8 mouse cellular contexts compared by ENCODE assay signal in the genomic region with DNA sequence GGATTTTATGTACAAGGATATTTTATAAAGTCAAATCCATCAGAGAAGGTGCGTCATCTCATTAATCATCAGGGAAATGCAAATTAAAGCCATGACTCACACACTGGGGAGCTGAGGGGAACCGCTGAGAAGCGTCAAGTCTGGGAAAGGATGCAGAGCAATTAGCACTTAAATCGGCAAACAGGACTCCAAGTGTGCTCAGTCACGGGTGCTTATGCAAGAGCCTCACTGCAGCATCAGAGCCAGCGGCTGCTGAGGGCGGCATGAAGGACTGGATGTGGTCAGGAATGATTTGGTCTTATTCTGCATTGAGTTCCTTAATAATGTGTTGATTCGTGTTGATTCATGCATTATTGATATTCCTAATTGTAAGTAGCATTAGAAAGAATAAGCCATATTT.
A peak's percentile ranks its signal among the peaks of the same experiment; 100 is the strongest.
DNase-seq lines count a peak whose midpoint lies in the region; ATAC-seq and TF ChIP-seq lines count a peak whose summit lies in the region.

No protein-coding gene starts in this region.

- 13% methylated on average over 8 of the region's 8 CpGs for WGBS in heart, embryonic 14.5 days
- WGBS in limb, embryonic 12.5 days, result 16% methylated on average over 8 of the region's 8 CpGs

- TF ChIP-seq POLR2A in MEL (IDR thresholded peaks at IDR 0.05; ENCODE audit: control insufficient read depth in 1 of 2, insufficient read depth in 1 of 2, low read depth in 1 of 2, low read length in 2 of 2, poor library complexity in 1 of 2), result no peak
- peak; percentile 42; the same call in 1 of the 2 replicates for TF ChIP-seq POLR2A in cortical plate, adult 2 months (IDR thresholded peaks at IDR 0.05; ENCODE audit: extremely low read depth, insufficient read depth, low read length)

- ATAC-seq in heart, embryonic 14.5 days (ENCODE audit: insufficient number of reproducible peaks, insufficient read depth, low FRiP score, low read depth), result no peak
- no peak for ATAC-seq in limb, embryonic 12.5 days (ENCODE audit: insufficient number of reproducible peaks, insufficient read depth, low FRiP score, low TSS enrichment, low read depth)

- no peak for TF ChIP-seq EP300 in MEL (IDR thresholded peaks at IDR 0.05; ENCODE audit: low read depth in 1 of 2, low read length in 2 of 2)

- H3K27ac ChIP-seq in MEL (ENCODE audit: control insufficient read depth, low read depth, low read length), result peak overlapping the region; percentile 55
- H3K27ac ChIP-seq in cortical plate, adult 2 months (ENCODE audit: insufficient read depth, low read length), result peak overlapping the region; percentile 48; the same call in 1 of the 2 replicates
- H3K27ac ChIP-seq in heart, embryonic 14.5 days (replicated peaks in 1 of 2; ENCODE audit: control insufficient read depth in 1 of 2, insufficient read depth in 1 of 2, low read depth in 2 of 2, low read length in 2 of 2), result 0 out of 4 replicates have a peak overlapping the region, but pooled peaks of 1 of the 2 experiments have one; percentile 60
- H3K27ac ChIP-seq in limb, embryonic 12.5 days, result no peak overlapping the region

- TF ChIP-seq CTCF in MEL (IDR thresholded peaks at IDR 0.05 in 2 of 3, conservative IDR thresholded peaks at IDR 0.05 in 1 of 3; ENCODE audit: control insufficient read depth in 1 of 3, insufficient read depth in 1 of 3, low read depth in 2 of 3, low read length in 3 of 3, poor library complexity in 1 of 3, severe bottlenecking in 1 of 3), result no peak
- no peak for TF ChIP-seq CTCF in cortical plate, adult 2 months (IDR thresholded peaks at IDR 0.05; ENCODE audit: extremely low read depth, insufficient read depth, low read length)

- peak overlapping the region; percentile 10 to 41; a peak in 2 of 4 replicates for H3K4me3 ChIP-seq in MEL (ENCODE audit: control insufficient read depth in 1 of 2, insufficient read depth in 1 of 2, low read depth in 2 of 2, low read length in 2 of 2)
- no peak overlapping the region for H3K4me3 ChIP-seq in cortical plate, adult 2 months (ENCODE audit: insufficient read depth, low read length)
- peak overlapping the region in 1 of 2 experiments; percentile 19; a peak in 2 of 4 replicates for H3K4me3 ChIP-seq in heart, embryonic 14.5 days (ENCODE audit: control insufficient read depth in 1 of 2, insufficient read depth in 1 of 2, low read depth in 1 of 2, low read length in 2 of 2)
- no peak overlapping the region for H3K4me3 ChIP-seq in limb, embryonic 12.5 days (replicated peaks)

- peaks cover 4 to 17% of the 10 kb centered on the region in 2 experiments; a peak in 2 of 4 replicates for H3K4me1 ChIP-seq in MEL (ENCODE audit: control insufficient read depth in 1 of 2, insufficient read depth in 2 of 2, low read length in 2 of 2)
- H3K4me1 ChIP-seq in cortical plate, adult 2 months (ENCODE audit: control insufficient read depth, insufficient read depth, low read length), result peaks cover 5% of the 10 kb centered on the region
- H3K4me1 ChIP-seq in heart, embryonic 14.5 days (ENCODE audit: control insufficient read depth in 2 of 2, insufficient read depth in 2 of 2, low read length in 2 of 2), result peaks cover 6 to 17% of the 10 kb centered on the region in 2 experiments
- peaks cover 14% of the 10 kb centered on the region for H3K4me1 ChIP-seq in limb, embryonic 12.5 days (replicated peaks)

- H3K4me2 ChIP-seq in heart, embryonic 14.5 days (ENCODE audit: low read length), result peak overlapping the region; percentile 62
- H3K4me2 ChIP-seq in limb, embryonic 12.5 days, result peak overlapping the region; percentile 46

- no peaks in the 10 kb centered on the region for H3K27me3 ChIP-seq in MEL (ENCODE audit: control insufficient read depth in 1 of 2, insufficient read depth in 2 of 2, low read length in 2 of 2)
- no peaks in the 10 kb centered on the region for H3K27me3 ChIP-seq in heart, embryonic 14.5 days (ENCODE audit: control insufficient read depth, insufficient read depth, low read length)
- H3K27me3 ChIP-seq in limb, embryonic 12.5 days, result no peaks in the 10 kb centered on the region

- no peaks in the 10 kb centered on the region for H3K79me2 ChIP-seq in MEL (ENCODE audit: control insufficient read depth, insufficient read depth, low read length, poor library complexity)

- peak; percentile 93 for DNase-seq in 416B (ENCODE audit: low read depth)
- peak; percentile 71 for DNase-seq in MEL (ENCODE audit: low read depth, low spot score)
- peak; percentile 62 for DNase-seq in retina, embryonic 14.5 days (ENCODE audit: low spot score)
- DNase-seq in spleen, postnatal 14 days (ENCODE audit: low spot score in 2 of 2), result no peak
- DNase-seq in thymus, adult 18-20 months, result no peak

- 0 out of 2 replicates have a peak overlapping the region, but pooled peaks have one; percentile 9 for H3K9ac ChIP-seq in MEL (ENCODE audit: control insufficient read depth, low read depth, low read length, poor library complexity, severe bottlenecking)
- 0 out of 2 replicates have a peak overlapping the region, but pooled peaks have one; percentile 53 for H3K9ac ChIP-seq in heart, embryonic 14.5 days (ENCODE audit: low read length)
- no peak overlapping the region for H3K9ac ChIP-seq in limb, embryonic 12.5 days (replicated peaks)

- H3K9me3 ChIP-seq in MEL (replicated peaks; ENCODE audit: insufficient read depth, low read length), result no peaks in the 10 kb centered on the region
- no peaks in the 10 kb centered on the region for H3K9me3 ChIP-seq in heart, embryonic 14.5 days (ENCODE audit: control insufficient read depth, low read length)
- H3K9me3 ChIP-seq in limb, embryonic 12.5 days, result peaks cover 3% of the 10 kb centered on the region; the same call in 1 of the 2 replicates

- no peak for TF ChIP-seq RAD21 in MEL (IDR thresholded peaks at IDR 0.05; ENCODE audit: low read depth, low read length)

- H3K36me3 ChIP-seq in MEL (ENCODE audit: control insufficient read depth in 1 of 2, insufficient read depth in 2 of 2, low read length in 2 of 2), result peaks cover 0 to 17% of the 10 kb centered on the region in 2 experiments; a peak in 2 of 4 replicates
- H3K36me3 ChIP-seq in heart, embryonic 14.5 days (ENCODE audit: control insufficient read depth, insufficient read depth, low read length), result peaks cover 3% of the 10 kb centered on the region; the same call in 1 of the 2 replicates
- H3K36me3 ChIP-seq in limb, embryonic 12.5 days, result peaks cover 30% of the 10 kb centered on the region; the same call in 1 of the 2 replicates

TF ChIP-seq in MEL, 35 proteins besides CTCF, POLR2A, EP300 and RAD21:
- TF ChIP-seq MXI1 (IDR thresholded peaks at IDR 0.05; ENCODE audit: low read depth, low read length) (no peak), ETS1 (IDR thresholded peaks at IDR 0.05; ENCODE audit: low read depth, low read length) (peak; percentile 31; the same call in 1 of the 2 replicates), MAZ (IDR thresholded peaks at IDR 0.05; ENCODE audit: low read depth, low read length) (0 out of 2 replicates have a peak, but pooled peaks have one; percentile 10), KAT2A (conservative IDR thresholded peaks at IDR 0.05; ENCODE audit: low read depth, low read length) (no peak), USF1 (IDR thresholded peaks at IDR 0.05; ENCODE audit: low read depth, low read length) (no peak), NELFE (IDR thresholded peaks at IDR 0.05; ENCODE audit: low read depth, low read length) (no peak), MYB (IDR thresholded peaks at IDR 0.05; ENCODE audit: low read depth, low read length) (no peak), USF2 (IDR thresholded peaks at IDR 0.05; ENCODE audit: borderline replicate concordance in 1 of 2, insufficient read depth in 1 of 2, low read depth in 1 of 2, low read length in 2 of 2) (no peak)

Comparison
In these comparisons a context has a peak if more than half of its experiments do, and no peak if none do; other contexts are left out.
1. DNase-seq: peak in 416B (single experiment), MEL (single experiment) and retina, embryonic 14.5 days (single experiment); none in spleen, postnatal 14 days (0 of 2) and thymus, adult 18-20 months (0 of 2).
2. H3K4me3 ChIP-seq: peak in MEL (2 of 2); none in cortical plate, adult 2 months (single experiment) and limb, embryonic 12.5 days (single experiment).